Mouse (Mus musculus): ENCODE data around the gene Slc22a18. TPM values are rescaled to one million over a fixed set of nuclear protein-coding genes. Genes with fewer than 3 reads are reported as not detected.

Gene Slc22a18
- 0.27 TPM for polyA plus RNA-seq (2017; shearing (Covaris generic))

DNA sequence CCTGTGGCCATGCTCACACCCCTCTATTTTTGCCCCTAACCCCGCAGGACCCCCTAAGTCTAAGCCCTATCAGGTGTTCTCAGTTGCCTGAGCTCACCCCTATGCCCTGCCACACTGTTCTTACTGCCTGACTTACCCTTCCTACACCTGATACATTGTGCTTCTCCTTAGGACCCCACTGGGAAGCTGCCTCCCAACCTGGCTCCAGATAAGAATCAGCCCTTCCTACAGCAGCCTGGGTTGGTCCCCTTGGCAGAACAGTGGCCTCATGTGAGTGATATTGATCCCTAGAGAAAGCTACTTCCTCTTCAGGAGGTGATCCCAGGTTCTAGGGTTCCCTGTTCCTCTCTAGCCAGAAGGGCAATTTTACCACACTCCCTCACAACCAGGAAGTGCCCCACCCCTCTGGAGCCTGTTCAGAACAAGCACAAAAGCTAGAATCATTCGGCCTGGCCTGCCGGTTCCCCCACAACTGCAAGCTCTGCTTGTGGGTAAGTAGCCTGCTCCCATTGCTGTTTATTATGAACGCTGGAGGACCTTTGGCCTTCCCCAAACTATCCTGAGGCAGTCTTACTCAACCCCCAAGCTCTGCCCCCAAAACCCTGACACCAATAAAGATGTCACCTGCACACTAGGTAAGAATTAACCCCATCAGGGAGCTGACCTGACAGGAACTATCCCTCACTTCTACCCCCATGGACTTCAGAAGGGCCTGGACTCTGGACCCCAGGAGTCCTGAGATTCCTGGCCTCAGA, at the start of gene Slc22a18:
Gene Slc22a18, plus strand, starts transcription at position 390 of the 755 bp plus-strand sequence.

DNA sequence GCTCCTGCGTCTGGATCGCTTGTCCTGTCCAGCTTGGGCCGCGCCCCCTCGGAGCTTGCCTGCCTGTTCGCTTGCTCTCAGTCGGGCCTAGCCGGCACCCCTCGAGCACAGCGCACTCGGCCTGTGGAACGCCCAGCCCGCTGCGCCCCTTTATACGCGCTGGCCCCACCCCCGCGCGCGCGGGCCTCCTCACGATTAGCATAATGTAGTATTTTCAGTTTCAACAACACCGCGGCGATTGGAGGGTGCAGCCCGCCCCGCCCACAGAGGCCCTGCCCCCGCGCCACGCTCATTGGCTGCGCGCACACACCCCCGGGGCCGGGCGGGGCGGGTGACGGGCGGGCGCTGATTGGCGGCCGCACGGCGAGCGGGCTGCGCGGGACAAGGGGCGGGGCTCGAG, 12.7 kb upstream of the Slc22a18 start, which contains the start of gene Cdkn1c:
Gene Cdkn1c, minus strand, starts transcription at position 177 of the 400 bp plus-strand sequence.

DNA sequence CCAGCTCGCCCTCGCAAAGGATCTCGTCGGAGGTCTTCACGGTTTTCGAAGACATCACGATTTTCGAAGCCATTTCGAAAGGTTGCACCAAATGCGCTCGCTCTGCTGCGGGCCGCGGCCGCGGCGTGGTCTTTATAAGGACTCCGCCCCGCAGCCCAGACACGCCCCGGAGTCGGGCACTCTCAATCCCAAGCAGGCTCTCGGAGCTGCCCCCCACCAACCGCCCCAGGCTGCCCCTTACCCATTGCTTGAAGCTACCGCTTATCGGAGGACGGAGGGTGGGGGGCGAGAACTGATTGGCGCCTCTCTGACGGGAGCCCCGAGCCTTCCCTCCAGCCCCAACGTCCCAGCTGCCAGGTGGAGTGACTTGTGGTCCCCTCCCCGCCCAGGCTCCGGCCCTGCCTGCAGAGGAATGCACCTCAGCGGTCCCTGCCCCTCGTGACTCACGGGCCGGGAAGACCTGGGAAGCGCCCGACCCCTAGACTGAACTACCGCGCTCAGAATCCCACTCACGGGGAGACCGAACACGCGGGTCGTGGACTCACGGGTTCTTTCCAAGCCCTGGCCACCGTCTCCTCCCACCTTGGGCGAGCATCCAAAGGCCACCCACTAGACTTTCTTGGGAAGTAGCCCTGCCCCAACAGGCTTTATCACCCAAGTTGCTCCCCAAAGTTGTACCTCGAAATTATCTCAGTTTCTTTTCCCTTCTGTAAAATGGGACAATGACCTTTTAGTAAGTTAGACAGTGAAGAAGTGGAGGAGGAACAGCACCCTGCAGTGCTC, 29.1 kb downstream of the Slc22a18 start, which contains the start of gene Phlda2:
Gene Phlda2, minus strand, starts transcription at position 733 of the 783 bp plus-strand sequence.

Other genes starting within 250 kb of the Slc22a18 start
- gene Cdkn1c, start 12.7 kb upstream of the Slc22a18 start, polyA plus RNA-seq (2017; shearing (Covaris generic)) = 0.57 TPM
- not detected for gene Phlda2, start 29.4 kb downstream of the Slc22a18 start, polyA plus RNA-seq (2017; shearing (Covaris generic))
- 302 TPM for gene Nap1l4, start 75.4 kb downstream of the Slc22a18 start, polyA plus RNA-seq (2017; shearing (Covaris generic))
- 40.0 TPM for gene Cars, start 126.4 kb downstream of the Slc22a18 start, polyA plus RNA-seq (2017; shearing (Covaris generic))
- 28.8 TPM for gene Tnfrsf26, start 155.0 kb downstream of the Slc22a18 start, polyA plus RNA-seq (2017; shearing (Covaris generic))
- gene Tnfrsf22, start 175.9 kb downstream of the Slc22a18 start, polyA plus RNA-seq (2017; shearing (Covaris generic)) = 31.4 TPM
- 5.0 TPM for gene Tnfrsf23, start 212.1 kb downstream of the Slc22a18 start, polyA plus RNA-seq (2017; shearing (Covaris generic))

All from activated CD4-positive, CD25-positive, alpha-beta regulatory T cell, adult 9 weeks (primary cell).